Mouse (Mus musculus): ENCODE data around the gene Slc11a1.

Slc11a1 gene

DNA sequence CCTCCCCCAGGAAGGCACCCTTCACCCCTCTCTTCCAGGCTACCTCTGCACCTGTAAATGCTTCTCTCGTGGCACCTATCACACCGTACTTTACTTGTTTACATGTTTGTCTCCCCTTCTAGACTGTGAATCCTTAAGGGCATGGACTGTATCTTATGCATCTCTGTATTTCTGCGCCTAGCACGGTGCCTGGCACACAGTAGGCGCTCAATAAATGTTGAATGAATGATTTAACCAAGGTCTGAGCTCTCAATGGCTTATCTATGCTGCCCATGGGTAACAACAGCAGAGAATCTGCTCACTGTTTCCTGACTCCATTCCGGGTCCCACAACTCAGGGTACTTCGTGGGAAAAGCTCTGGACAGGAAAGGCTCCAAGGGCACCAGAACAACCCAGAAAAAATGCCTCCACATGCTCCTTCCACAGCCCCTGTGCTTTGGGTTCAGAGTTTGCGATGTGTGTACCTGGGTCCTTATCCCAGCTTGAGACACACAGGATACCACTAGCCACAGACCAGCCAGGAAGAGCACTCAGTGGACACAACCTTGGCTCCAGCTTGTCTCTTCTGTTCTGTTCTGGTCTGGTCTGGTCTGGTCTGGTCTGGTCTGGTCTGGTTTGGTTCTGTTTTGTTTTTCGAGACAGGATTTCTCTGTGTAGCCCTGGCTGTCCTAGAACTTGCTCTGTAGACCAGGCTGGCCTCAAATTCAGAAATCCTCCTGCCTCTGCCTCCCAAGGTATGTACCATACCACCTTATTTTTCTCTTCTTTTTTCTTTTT lies 21.4 kb upstream of the Slc11a1 start:
- DNase-seq (ENCODE audit: low spot score in 2 of 2): no peak

DNA sequence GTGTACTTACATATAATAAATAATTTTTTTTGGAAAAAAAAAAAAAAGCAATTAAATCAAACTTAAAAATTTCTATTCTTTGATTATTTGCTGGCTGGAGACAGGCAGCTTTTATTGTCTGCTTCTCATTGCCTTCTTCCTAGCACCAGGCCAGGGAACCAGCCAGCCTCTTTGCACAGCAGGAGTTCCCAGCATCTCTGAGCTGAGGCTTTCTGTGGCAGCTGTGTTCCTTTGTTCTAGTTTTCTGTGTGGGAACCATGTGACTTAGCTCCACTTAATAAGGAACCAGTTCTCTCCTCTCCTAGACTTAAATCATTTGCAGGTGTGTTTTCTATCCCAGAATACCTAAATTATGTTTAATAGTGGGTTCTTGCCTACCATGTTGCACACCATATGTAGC lies 17.5 kb upstream of the Slc11a1 start:
- DNase-seq (ENCODE audit: low spot score in 2 of 2): no peak

DNA sequence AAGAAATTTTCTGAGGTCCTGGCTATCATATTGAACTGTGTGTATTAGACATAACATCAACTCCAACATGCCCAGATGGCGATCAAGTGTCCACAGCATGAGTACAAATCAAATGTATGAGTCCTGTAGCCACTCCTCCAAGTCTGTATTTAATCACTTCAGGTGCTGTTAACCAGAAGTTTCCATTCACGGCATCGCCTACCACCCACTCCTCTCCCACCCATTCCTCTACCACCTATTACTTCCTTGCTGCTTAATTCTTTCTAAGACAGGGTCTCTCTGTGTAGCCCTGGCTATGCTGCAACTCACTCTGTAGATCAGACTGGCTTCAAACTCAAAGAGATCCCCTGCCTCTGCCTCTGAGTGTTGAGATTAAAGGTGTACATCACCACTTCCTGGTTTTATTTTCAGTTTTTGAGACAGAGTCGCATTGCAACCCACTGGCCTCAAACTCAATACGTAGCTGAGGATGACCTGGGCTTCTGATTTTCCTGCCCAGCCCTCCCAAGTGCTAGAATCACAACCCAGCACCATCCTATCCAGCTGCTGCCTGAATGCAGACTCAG lies 15.0 kb upstream of the Slc11a1 start:
- no peak for DNase-seq (ENCODE audit: low spot score in 2 of 2)

DNA sequence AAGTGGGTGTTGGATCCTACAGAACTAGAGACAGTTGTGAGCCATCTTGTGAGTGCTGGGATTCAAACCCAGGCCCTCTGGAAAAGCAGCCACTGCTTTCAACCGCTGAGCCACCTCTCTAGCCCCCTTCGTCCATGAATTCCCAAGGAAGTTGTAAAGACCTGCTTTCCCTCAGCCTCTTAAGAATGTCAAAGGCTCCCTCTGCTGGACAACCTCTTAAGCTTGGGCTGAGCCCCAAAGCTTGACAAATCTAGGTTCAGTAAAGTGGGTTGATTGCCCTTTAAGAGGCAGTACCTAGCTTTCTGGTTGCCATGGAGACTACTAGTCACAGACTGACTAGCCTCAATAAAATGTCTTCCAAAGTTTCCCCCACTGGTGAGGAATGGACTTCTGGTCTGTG lies 13.2 kb upstream of the Slc11a1 start, which contains the start of gene Catip:
Gene Catip, plus strand, starts transcription at position 297 of the 400 bp plus-strand sequence.
- DNase-seq (ENCODE audit: low spot score in 2 of 2): peak in 1 of 2 experiments; percentile 71

DNA sequence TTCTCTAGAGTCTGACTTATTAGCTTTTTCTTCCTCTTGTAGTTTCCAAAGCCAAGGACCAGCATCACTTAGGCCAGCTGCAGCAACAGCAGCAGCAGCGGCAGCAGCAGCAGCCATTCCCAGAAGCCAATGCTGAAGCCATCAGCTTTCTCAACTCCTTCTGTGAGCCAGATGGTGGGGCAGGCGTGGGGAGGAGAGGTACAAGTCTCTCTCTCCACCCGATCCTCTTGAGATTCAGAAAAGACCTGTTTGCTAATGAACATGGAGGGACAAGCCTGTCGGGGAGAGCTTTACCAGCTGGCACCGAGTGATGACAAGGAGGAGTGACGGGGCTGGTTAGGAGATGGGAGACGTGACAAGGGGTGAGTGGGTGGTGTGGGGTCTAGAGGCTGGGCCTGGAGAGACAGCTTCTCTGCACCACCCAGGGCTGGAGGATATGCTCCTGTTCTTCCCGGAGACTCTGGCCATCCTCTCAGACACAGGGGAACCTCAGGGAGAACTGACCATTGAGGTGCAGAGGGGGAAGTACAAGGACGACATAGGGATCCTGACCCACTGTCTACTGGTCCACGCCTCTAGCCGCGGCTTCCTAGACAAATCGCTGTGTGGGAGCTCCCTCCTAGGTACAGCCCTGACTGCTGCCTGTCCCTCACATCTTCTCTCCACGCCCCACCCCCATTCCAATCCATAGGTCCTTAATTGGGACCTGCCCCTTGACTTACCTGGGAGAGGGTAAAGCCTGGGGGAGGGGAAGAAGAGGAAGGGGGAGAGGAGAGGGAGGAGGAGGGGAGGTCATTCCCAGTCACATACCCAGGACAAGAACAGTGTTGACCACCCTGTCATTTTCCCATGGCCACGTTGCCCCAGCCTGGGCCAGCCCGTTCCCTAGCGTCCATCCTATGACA lies 12.4 kb upstream of the Slc11a1 start:
- DNase-seq (ENCODE audit: low spot score in 2 of 2): no peak

DNA sequence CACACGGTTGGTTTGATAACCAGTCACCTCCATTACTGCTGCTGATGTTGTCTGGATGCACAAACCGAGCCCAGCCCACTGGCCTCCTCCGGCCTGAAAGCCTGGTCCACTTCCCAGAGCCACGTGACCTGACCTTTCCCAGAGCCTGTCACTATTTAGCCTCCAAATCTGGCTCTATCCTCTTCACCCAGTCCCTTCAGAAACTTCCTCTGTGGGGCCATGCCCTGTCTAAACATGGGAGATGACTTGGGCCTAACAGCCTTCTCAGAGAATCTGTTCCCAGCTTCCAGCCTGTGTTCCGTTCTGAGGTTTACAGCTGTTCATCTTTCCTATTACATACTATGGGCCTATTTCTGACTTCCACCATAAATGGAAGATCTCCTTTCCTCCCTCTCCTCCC lies 11.6 kb upstream of the Slc11a1 start:
- no peak for DNase-seq (ENCODE audit: low spot score in 2 of 2)

DNA sequence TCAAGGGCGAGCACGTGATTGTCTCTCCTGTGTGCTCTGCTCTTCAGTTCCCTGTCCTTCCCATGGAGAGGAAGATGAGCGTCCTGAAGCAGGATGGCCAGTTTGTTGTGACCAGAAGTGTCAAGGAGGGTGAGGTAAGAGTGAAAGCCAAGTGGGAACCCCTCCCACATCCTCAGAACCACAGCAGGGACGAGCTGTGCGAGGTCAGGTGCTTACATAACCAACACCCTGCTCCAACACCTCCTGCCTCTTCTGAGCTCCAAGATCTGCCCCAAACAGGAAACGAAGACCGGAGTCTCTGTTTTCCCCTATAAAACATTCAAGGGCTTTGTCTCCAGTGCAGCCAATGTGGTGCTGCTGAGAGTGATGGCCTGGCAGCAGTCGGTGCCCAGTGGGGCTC lies 10.7 kb upstream of the Slc11a1 start:
- no peak for DNase-seq (ENCODE audit: low spot score in 2 of 2)

DNA sequence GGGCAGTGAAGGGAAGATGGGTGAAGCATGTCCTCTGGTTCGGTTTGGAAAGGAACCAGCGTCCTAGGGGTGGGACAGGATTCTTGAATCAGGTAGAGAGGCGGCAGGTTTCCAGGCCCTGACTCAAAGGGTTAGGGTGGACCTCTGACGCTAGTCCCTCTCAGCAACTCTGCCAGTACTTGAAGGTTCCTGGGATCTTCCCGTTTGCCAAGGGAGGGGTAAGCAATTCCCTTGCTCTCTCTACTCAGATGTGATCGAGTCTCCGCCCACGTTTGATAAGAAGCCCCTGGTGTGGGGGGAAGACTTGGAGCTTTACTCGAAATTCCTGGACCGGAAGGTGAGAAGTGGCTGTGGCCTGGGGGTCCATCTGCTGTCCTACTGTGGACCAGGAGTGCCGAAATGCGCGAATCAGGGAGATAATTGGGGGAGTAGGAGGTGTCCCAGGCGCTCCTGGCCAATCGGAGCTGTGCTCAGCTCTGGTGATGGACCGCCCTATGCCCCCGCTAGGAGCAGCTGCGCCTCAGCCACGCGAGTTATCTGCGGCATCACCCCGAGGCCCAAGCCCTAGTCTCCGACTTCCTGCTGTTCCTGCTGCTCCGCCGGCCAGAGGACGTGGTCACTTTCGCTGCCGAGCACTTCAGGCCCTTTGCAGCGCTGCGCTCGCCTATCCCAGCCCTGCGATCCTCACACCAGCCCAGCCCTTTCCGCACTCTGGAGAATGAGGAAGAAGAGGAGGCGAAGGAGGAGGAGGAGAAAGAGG lies 6.9 kb upstream of the Slc11a1 start:
- no peak for DNase-seq (ENCODE audit: low spot score in 2 of 2)

DNA sequence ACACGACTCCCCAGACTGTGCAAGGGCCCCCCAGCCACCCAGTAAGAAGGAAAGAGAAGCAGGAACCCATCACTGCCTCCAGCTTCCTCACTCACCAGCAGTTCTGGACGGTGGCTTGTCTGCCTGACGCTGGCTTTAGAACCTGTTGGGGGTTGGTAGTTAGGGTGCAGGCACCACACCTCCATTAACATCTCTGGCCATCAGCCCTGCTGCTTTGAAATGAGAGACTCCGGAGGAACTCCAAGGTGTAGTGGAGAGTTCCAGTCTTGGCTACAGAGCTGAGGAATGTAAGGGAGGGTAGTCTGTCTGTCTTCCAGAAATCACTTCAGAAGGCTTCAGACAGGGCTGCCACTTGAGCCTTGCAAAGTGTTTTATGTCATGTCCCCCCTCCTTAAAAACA lies 5.0 kb upstream of the Slc11a1 start:
- no peak for DNase-seq (ENCODE audit: low spot score in 2 of 2)

DNA sequence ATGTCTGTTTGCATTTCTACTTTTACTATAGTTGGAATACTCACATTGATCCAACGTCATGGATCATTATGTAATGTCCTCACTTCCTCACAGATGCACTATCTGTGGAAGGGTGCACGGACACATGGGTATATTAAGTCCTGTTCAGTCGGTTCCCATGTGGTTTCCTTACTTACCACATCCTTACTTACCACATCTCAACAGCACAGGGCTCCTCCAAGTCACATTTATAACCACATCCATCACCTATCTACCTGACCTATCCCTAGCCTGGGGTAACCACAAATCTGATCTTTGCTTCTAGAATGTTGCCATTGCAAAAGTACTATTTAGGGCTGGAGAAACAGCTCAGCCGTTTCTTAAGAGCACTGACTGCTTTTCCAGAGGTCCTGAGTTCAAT lies 1.6 kb upstream of the Slc11a1 start:
- no peak for DNase-seq (ENCODE audit: low spot score in 2 of 2)

DNA sequence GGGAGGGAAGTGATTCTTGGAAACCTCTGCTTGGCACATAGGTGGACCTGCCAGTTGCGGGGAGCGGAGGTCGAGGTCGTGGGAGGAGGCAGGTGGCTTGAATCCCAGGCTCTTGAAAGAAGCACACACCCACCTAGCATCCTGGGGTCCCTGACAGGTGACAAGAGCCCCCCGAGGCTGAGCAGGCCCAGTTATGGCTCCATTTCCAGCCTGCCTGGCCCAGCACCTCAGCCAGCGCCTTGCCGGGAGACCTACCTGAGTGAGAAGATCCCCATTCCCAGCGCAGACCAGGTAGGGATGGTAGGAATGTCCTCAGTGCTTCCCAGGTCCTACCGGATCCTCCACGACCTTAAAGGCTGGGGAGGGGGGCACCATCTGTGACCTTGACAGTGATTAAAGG lies 566 bp downstream of the Slc11a1 start:
- no peak for DNase-seq (ENCODE audit: low spot score in 2 of 2)

DNA sequence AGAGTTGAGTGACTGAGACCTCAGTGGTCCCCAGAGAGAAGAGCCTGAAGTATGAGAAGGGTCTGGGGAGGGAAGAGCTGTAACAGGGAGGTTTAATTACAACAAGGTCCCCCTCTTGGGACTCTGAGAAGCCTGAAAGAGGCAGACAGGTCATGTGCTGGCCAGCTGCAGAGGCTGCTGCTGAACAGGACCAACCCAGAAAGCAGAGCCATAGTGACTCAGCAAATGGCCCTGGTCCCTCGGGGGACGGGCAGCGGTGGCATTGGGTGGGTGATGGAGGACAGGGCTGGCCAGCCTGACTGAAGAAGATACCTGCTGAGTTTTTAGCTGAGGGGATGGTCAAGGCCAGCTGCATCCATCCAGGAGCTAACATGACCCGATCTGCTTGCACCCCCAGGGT lies 1.4 kb downstream of the Slc11a1 start:
- DNase-seq (ENCODE audit: low spot score in 2 of 2): no peak

DNA sequence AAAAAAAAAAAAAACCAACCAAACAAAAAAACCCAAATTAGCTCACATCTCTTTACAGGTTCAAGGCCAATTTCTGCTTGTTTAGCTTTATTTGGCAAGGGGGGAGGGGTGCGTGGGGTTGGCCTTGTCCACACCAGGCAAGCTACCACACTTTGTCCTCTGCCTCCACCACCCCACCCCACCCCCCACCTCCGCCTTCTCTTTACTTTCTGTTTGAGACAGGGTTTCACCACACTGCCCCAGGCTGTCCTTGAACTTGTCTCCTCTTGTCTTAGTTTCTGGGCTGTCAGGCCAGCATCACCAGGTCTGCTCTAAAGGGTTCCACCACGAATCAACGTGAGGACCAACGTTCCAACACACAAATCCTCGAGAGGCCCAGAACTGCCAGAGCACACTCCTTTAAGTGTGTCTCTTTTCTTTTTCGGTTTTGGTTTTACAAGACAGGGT lies 4.1 kb downstream of the Slc11a1 start:
- no peak for DNase-seq (ENCODE audit: low spot score in 2 of 2)

DNA sequence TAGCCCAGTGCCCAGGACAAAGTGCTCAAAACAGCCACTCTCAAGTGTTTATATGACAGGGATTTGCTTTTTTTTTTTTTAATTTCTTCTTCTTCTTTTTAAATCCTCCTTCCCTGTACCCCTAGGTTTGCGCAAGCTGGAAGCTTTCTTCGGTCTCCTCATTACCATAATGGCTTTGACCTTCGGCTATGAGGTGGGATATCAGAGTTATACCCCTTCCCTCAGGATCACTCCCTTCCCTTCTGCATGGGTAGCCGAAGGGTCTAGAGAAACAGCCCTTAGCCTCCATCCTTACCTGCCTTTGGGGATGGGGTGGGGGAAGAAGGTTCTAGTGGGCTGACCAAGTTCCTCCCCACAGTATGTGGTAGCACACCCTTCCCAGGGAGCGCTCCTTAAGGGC lies 5.5 kb downstream of the Slc11a1 start:
- no peak for DNase-seq (ENCODE audit: low spot score in 2 of 2)

DNA sequence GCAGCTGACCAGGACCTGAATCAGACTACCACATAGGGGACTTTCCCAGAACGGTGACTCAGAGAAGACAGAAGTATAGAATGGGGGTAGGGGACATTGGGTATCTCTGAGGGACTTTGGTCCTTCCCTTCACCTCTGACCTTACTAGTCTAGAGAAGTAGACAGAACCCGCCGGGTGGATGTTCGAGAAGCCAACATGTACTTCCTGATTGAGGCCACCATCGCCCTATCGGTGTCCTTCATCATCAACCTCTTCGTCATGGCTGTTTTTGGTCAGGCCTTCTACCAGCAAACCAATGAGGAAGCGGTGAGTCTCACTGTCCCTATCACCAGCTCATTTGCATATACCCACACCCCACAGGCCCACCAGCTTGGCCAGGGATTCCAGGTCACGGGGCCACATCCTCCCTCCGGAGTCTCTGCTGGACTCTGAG lies 6.6 kb downstream of the Slc11a1 start:
- DNase-seq (ENCODE audit: low spot score in 2 of 2): no peak

DNA sequence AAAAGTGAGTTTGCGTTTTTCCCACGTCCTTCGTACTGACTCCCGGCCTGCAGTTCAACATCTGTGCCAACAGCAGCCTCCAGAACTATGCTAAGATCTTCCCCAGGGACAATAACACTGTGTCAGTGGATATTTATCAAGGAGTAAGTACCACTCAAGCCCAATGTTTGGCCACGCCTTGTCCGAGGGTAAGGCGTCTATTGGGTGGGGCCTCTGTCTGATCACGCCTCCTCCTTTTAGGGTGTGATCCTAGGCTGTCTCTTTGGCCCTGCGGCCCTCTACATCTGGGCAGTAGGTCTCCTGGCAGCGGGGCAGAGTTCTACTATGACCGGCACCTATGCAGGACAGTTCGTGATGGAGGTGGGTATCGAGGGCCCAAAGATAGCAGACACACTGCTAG lies 8.4 kb downstream of the Slc11a1 start:
- no peak for DNase-seq (ENCODE audit: low spot score in 2 of 2)

DNA sequence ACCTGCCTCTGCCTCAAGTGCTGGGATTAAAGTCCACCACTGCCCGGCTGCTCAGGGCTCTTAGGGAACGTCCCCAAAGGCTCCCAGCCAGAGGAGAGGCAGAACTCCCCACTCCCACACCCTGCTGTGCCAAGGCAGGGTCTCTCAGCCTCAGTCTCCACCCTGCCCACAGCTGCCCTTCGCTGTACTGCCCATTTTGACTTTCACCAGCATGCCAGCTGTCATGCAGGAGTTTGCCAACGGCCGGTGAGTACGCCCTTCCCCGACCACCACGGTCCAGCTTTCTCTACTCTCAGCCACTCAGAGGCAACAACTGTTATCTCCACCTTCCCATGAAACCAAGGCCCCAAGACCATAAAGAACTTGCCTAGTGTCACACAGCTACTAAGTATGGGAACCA lies 9.5 kb downstream of the Slc11a1 start:
- DNase-seq (ENCODE audit: low spot score in 2 of 2): no peak

DNA sequence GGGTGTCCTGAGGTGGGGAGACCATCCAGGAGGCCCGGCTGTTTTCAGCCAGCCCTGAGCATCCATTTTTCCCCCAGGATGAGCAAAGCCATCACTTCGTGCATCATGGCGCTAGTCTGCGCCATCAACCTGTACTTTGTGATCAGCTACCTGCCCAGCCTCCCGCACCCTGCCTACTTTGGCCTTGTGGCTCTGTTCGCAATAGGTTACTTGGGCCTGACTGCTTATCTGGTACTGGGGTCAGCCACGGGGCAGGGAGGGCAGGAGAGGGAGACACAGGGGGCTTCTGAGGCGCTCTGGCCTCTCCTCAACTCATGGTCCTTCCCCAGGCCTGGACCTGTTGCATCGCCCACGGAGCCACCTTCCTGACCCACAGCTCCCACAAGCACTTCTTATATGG lies 10.1 kb downstream of the Slc11a1 start:
- DNase-seq (ENCODE audit: low spot score in 2 of 2): no peak

DNA sequence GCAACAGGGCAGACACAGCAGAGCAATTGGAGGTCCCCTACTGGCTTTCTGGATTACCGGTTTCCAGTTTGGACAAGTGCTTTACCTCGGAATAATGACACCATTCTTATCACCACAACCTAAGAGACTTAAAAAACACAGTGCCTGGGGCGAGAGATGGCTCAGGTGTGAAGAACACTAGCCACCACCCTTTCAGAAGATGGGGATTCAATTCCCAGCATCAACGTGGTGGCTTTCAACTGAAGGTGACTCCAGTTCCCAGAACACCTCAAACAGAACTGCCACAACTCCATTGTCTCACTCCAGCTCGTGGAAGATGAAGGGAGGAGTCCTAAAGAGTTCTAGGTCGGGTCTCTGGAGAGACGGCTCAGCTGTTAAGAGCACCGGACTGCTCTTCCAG lies 10.5 kb downstream of the Slc11a1 start:
- no peak for DNase-seq (ENCODE audit: low spot score in 2 of 2)

DNA sequence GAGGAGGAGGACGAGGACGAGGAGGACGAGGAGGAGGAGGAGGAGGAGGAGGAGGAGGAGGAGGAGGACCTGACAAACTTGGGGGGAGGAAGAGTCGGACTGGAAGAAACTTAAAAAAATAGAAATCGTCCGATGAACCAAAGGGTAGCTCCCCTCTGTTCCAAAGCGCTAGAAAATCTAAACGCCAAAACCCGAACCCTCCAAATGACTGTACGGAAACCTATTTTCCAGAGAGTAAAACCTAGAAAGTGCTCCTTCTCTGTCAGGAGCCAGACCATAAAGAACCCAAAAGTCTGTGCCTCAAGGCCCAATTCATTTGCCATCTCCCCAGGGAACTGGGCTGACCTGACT lies 11.3 kb downstream of the Slc11a1 start:
- DNase-seq (ENCODE audit: low spot score in 2 of 2): no peak

DNA sequence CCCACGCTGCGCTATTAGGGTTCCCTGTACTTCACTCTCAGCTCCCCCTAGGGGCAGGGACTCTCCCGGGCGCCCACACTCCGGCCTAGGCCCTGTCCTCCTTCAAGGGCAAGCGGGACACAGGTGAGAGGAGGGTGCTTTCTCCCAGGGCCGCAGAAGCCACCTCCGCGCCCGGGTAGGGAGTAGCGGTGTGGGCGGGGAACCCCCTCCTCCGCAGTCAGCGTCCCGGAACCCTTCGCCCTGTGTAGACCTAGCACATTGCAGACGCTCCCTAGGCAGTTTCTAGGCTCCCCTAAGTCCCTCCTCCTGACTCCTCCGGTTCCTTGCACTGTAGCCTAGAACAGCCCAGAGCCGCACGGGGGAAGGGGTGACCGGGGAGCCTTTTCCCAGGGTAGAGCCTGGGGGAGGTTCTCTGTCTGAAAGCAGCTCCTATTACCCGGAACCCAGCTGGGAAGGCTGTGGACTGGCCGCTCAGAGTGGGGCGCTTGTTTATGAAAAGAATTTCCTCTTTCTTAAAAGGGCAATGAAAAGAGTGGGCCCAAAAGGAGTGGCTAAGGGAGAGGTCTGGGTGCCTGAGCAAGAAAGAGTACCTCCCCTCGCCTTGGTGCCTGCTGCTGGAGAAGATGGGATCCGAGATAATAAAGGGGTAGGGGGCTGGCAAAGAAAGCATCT lies 11.9 kb downstream of the Slc11a1 start:
- peak; percentile 77 to 81 for DNase-seq (ENCODE audit: low spot score in 2 of 2)
